Mouse (Mus musculus): ENCODE measurements around the gene Vmn2r57.
"Not testable (repeated sequence)": the region's sequence is repeated elsewhere in the genome, so short reads cannot be mapped to it uniquely, and the experiment has no call there.

Vmn2r57 gene

GRCm38 (mm10) chr7:41448596-41448995 is at the start of gene Vmn2r57:
Gene Vmn2r57, minus strand, starts transcription at chr7:41448696.
- not testable (repeated sequence) for DNase-seq

GRCm38 (mm10) chr7:41497871-41498270 is 49.4 kb upstream of the Vmn2r57 start:
- peak in 1 of 2 experiments; percentile 5 for DNase-seq

- DNase-seq: no peak
These were observed 3.4 kb upstream of the Vmn2r57 start for GRCm38 (mm10) chr7:41451864-41452263.

GRCm38 (mm10) chr7:41394130-41394529 is 54.4 kb downstream of the Vmn2r57 start:
- no peak for DNase-seq

- peak; percentile 80 to 84 for DNase-seq
These were observed 55.2 kb downstream of the Vmn2r57 start, which contains the start of gene AI987944 for GRCm38 (mm10) chr7:41393048-41393971. Gene AI987944, minus strand, starts transcription at chr7:41393379.
